Mouse (Mus musculus): ENCODE results near the gene Neurl1b. TPM values are rescaled to one million over a fixed set of nuclear protein-coding genes. Genes with fewer than 3 reads are reported as not detected.

Neurl1b gene
- polyA plus RNA-seq, 1 experiment from 2014 or later, result 2.5 TPM

- WGBS, result 79% methylated on average over 5 of the region's 5 CpGs
- ATAC-seq (ENCODE audit: insufficient read depth, low FRiP score, low read depth), result no peak
- H3K4me3 ChIP-seq (replicated peaks), result no peak overlapping the region
- 0 out of 2 replicates have a peak, but pooled peaks cover 3% of the 10 kb centered on the region for H3K4me1 ChIP-seq
- no peak overlapping the region for H3K27ac ChIP-seq
- no peak overlapping the region for H3K4me2 ChIP-seq
- no peaks in the 10 kb centered on the region for H3K27me3 ChIP-seq (replicated peaks)
- H3K36me3 ChIP-seq, result no peaks in the 10 kb centered on the region
- no peaks in the 10 kb centered on the region for H3K9me3 ChIP-seq
- no peak overlapping the region for H3K9ac ChIP-seq
Observed at GRCm38 (mm10) chr17:26463432-26463831, 48.8 kb downstream of the Neurl1b start.

- Histone ChIP-seq H3K4me1 (0 out of 2 replicates have a peak, but pooled peaks cover 3% of the 10 kb centered on the region), H3K27ac (no peak overlapping the region), H3K9ac (no peak overlapping the region), H3K9me3 (no peaks in the 10 kb centered on the region), H3K27me3 (replicated peaks) (no peaks in the 10 kb centered on the region), H3K4me2 (no peak overlapping the region), H3K36me3 (no peaks in the 10 kb centered on the region), H3K4me3 (replicated peaks) (no peak overlapping the region)
- no peak for ATAC-seq (ENCODE audit: insufficient read depth, low FRiP score, low read depth)
- 31% methylated on average over 4 of the region's 4 CpGs for WGBS
Observed at GRCm38 (mm10) chr17:26463984-26464383, 49.4 kb downstream of the Neurl1b start.

GRCm38 (mm10) chr17:26464481-26464880, 49.9 kb downstream of the Neurl1b start:
- ATAC-seq (ENCODE audit: insufficient read depth, low FRiP score, low read depth), result no peak
- Histone ChIP-seq H3K9ac (no peak overlapping the region), H3K36me3 (no peaks in the 10 kb centered on the region), H3K27me3 (replicated peaks) (no peaks in the 10 kb centered on the region), H3K9me3 (no peaks in the 10 kb centered on the region), H3K27ac (no peak overlapping the region), H3K4me1 (0 out of 2 replicates have a peak, but pooled peaks cover 3% of the 10 kb centered on the region), H3K4me2 (no peak overlapping the region), H3K4me3 (replicated peaks) (no peak overlapping the region)
- WGBS, result 77% methylated on average over 9 of the region's 9 CpGs

GRCm38 (mm10) chr17:26464972-26465371, 50.3 kb downstream of the Neurl1b start:
- Histone ChIP-seq H3K4me1 (0 out of 2 replicates have a peak, but pooled peaks cover 3% of the 10 kb centered on the region), H3K27ac (no peak overlapping the region), H3K4me2 (no peak overlapping the region), H3K9me3 (no peaks in the 10 kb centered on the region), H3K9ac (no peak overlapping the region), H3K36me3 (no peaks in the 10 kb centered on the region), H3K4me3 (replicated peaks) (no peak overlapping the region), H3K27me3 (replicated peaks) (no peaks in the 10 kb centered on the region)
- no peak for ATAC-seq (ENCODE audit: insufficient read depth, low FRiP score, low read depth)
- WGBS, result 67% methylated on average over 7 of the region's 7 CpGs

GRCm38 (mm10) chr17:26466741-26467150, 52.1 kb downstream of the Neurl1b start:
- H3K4me3 ChIP-seq (replicated peaks), result no peak overlapping the region
- H3K36me3 ChIP-seq, result no peaks in the 10 kb centered on the region
- H3K27ac ChIP-seq, result 0 out of 2 replicates have a peak overlapping the region, but pooled peaks have one; percentile 9
- H3K27me3 ChIP-seq (replicated peaks), result no peaks in the 10 kb centered on the region
- no peak overlapping the region for H3K9ac ChIP-seq
- no peaks in the 10 kb centered on the region for H3K9me3 ChIP-seq
- WGBS, result 16% methylated on average over 4 of the region's 4 CpGs
- H3K4me2 ChIP-seq, result peak overlapping the region; percentile 22
- 0 out of 2 replicates have a peak, but pooled peaks cover 3% of the 10 kb centered on the region for H3K4me1 ChIP-seq
- peak; percentile 48; the same call in 1 of the 2 replicates for ATAC-seq (ENCODE audit: insufficient read depth, low FRiP score, low read depth)

- Histone ChIP-seq H3K36me3 (no peaks in the 10 kb centered on the region), H3K4me2 (no peak overlapping the region), H3K4me3 (replicated peaks) (no peak overlapping the region), H3K27ac (no peak overlapping the region), H3K27me3 (replicated peaks) (no peaks in the 10 kb centered on the region), H3K9ac (no peak overlapping the region), H3K9me3 (no peaks in the 10 kb centered on the region), H3K4me1 (0 out of 2 replicates have a peak, but pooled peaks cover 3% of the 10 kb centered on the region)
- no peak for ATAC-seq (ENCODE audit: insufficient read depth, low FRiP score, low read depth)
- 83% methylated on average over 4 of the region's 4 CpGs for WGBS
Observed at GRCm38 (mm10) chr17:26467619-26468018, 53.0 kb downstream of the Neurl1b start.

- no peaks in the 10 kb centered on the region for H3K9me3 ChIP-seq
- H3K27ac ChIP-seq, result no peak overlapping the region
- H3K9ac ChIP-seq, result no peak overlapping the region
- H3K4me3 ChIP-seq (replicated peaks), result no peak overlapping the region
- H3K27me3 ChIP-seq (replicated peaks), result no peaks in the 10 kb centered on the region
- no peak for ATAC-seq (ENCODE audit: insufficient read depth, low FRiP score, low read depth)
- H3K4me1 ChIP-seq, result 0 out of 2 replicates have a peak, but pooled peaks cover 3% of the 10 kb centered on the region
- H3K36me3 ChIP-seq, result no peaks in the 10 kb centered on the region
- no peak overlapping the region for H3K4me2 ChIP-seq
- WGBS, result 82% methylated on average over 13 of the region's 13 CpGs
Observed at GRCm38 (mm10) chr17:26468102-26468894, 53.7 kb downstream of the Neurl1b start.

GRCm38 (mm10) chr17:26476871-26477270, 62.2 kb downstream of the Neurl1b start:
- WGBS, result 54% methylated on average over 6 of the region's 6 CpGs
- no peaks in the 10 kb centered on the region for H3K27me3 ChIP-seq (replicated peaks)
- ATAC-seq (ENCODE audit: insufficient read depth, low FRiP score, low read depth), result no peak

GRCm38 (mm10) chr17:26478672-26479071, 64.0 kb downstream of the Neurl1b start:
- H3K9me3 ChIP-seq, result no peaks in the 10 kb centered on the region
- 69% methylated on average over 4 of the region's 4 CpGs for WGBS

More at GRCm38 (mm10) chr17:26476871-26477270, 62.2 kb downstream of the Neurl1b start:
- Histone ChIP-seq H3K4me3 (replicated peaks) (no peak overlapping the region), H3K9me3 (no peaks in the 10 kb centered on the region), H3K27ac (no peak overlapping the region), H3K4me1 (no peaks in the 10 kb centered on the region), H3K9ac (no peak overlapping the region), H3K4me2 (no peak overlapping the region), H3K36me3 (no peaks in the 10 kb centered on the region)

GRCm38 (mm10) chr17:26479619-26480018, 65.0 kb downstream of the Neurl1b start:
- H3K27me3 ChIP-seq (replicated peaks), result no peaks in the 10 kb centered on the region
- no peak overlapping the region for H3K4me2 ChIP-seq
- no peak for ATAC-seq (ENCODE audit: insufficient read depth, low FRiP score, low read depth)
- WGBS, result 75% methylated on average over 6 of the region's 6 CpGs
- H3K9me3 ChIP-seq, result no peaks in the 10 kb centered on the region
- H3K4me1 ChIP-seq, result no peaks in the 10 kb centered on the region
- H3K4me3 ChIP-seq (replicated peaks), result no peak overlapping the region
- no peak overlapping the region for H3K27ac ChIP-seq
- no peaks in the 10 kb centered on the region for H3K36me3 ChIP-seq
- no peak overlapping the region for H3K9ac ChIP-seq

More at GRCm38 (mm10) chr17:26478672-26479071, 64.0 kb downstream of the Neurl1b start:
- no peak overlapping the region for H3K4me2 ChIP-seq
- ATAC-seq (ENCODE audit: insufficient read depth, low FRiP score, low read depth), result no peak
- no peaks in the 10 kb centered on the region for H3K36me3 ChIP-seq
- no peak overlapping the region for H3K9ac ChIP-seq
- H3K27me3 ChIP-seq (replicated peaks), result no peaks in the 10 kb centered on the region
- H3K27ac ChIP-seq, result no peak overlapping the region
- no peaks in the 10 kb centered on the region for H3K4me1 ChIP-seq
- H3K4me3 ChIP-seq (replicated peaks), result no peak overlapping the region

GRCm38 (mm10) chr17:26480956-26481355, 66.3 kb downstream of the Neurl1b start:
- no peak overlapping the region for H3K4me3 ChIP-seq (replicated peaks)
- no peaks in the 10 kb centered on the region for H3K27me3 ChIP-seq (replicated peaks)
- ATAC-seq (ENCODE audit: insufficient read depth, low FRiP score, low read depth), result no peak
- H3K36me3 ChIP-seq, result no peaks in the 10 kb centered on the region
- H3K27ac ChIP-seq, result no peak overlapping the region
- WGBS, result 74% methylated on average over 4 of the region's 4 CpGs
- no peaks in the 10 kb centered on the region for H3K9me3 ChIP-seq
- no peak overlapping the region for H3K4me2 ChIP-seq
- no peaks in the 10 kb centered on the region for H3K4me1 ChIP-seq
- H3K9ac ChIP-seq, result no peak overlapping the region

- no peak overlapping the region for H3K4me3 ChIP-seq (replicated peaks)
- H3K9me3 ChIP-seq, result no peaks in the 10 kb centered on the region
- no peak overlapping the region for H3K9ac ChIP-seq
- no peaks in the 10 kb centered on the region for H3K27me3 ChIP-seq (replicated peaks)
- H3K4me1 ChIP-seq, result no peaks in the 10 kb centered on the region
- H3K4me2 ChIP-seq, result no peak overlapping the region
- ATAC-seq (ENCODE audit: insufficient read depth, low FRiP score, low read depth), result no peak
- 87% methylated on average over 14 of the region's 14 CpGs for WGBS
- no peak overlapping the region for H3K27ac ChIP-seq
- no peaks in the 10 kb centered on the region for H3K36me3 ChIP-seq
Observed at GRCm38 (mm10) chr17:26484626-26485421, 70.2 kb downstream of the Neurl1b start.

Measured in stomach, embryonic 15.5 days (tissue).